9 mouse cellular contexts compared by ENCODE assay signal in the genomic region with DNA sequence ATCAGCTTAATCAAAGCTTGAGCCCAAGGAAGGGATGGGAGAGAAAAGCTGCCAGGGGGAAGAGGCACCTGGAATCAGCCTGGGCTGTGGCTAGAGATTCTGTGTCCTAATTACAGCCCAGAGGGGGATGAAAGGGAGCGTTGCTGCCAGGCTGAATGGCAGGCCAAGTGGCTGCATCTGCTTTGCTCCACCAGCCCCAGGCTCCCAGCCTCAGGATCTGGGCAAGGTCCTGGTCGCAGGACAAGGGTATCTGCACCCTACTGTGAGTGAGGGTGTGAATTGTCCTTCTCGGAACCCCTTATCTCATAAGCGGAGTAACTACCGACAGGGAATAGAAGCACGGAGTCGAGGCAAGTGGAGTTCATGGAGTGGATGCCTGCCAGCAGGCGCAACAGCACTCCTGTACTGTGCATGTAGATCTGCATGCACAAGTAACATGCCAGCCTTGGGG. TPM values are rescaled to one million over a fixed set of nuclear protein-coding genes. Genes with fewer than 3 reads are reported as not detected.
DNase-seq lines count a peak whose midpoint lies in the region; ATAC-seq and TF ChIP-seq lines count a peak whose summit lies in the region.
"Had no signal": no experiment of that assay in that cellular context is flagged by ENCODE, and none has a peak within 500 bp of the region (broad histone marks: within the 10 kb centered on the region; RNA-seq: fewer than 3 reads in every experiment).

No protein-coding gene starts in this region.

- H3K4me3 ChIP-seq in forebrain, embryonic 16.5 days (replicated peaks; ENCODE audit: low read length): peak overlapping the region; percentile 97
- H3K4me3 ChIP-seq in midbrain, embryonic 16.5 days (ENCODE audit: low read depth, low read length): peak overlapping the region; percentile 80
- H3K4me3 ChIP-seq in gastrocnemius, adult 2 months: no peak overlapping the region

- H3K9ac ChIP-seq in forebrain, embryonic 16.5 days (replicated peaks; ENCODE audit: low read depth, low read length): peak overlapping the region; percentile 100
- peak overlapping the region; percentile 95 for H3K9ac ChIP-seq in midbrain, embryonic 16.5 days (ENCODE audit: low read depth, low read length)
- H3K9ac ChIP-seq: lung, embryonic 14.5 days had no signal

- peaks cover 42% of the 10 kb centered on the region for H3K4me1 ChIP-seq in forebrain, embryonic 16.5 days (replicated peaks; ENCODE audit: control insufficient read depth, insufficient read depth, low read length)
- peaks cover 21% of the 10 kb centered on the region for H3K4me1 ChIP-seq in midbrain, embryonic 16.5 days (ENCODE audit: control insufficient read depth, insufficient read depth, low read length)

- DNase-seq in cerebellum, adult 11 months: peak; percentile 55
- no peak for DNase-seq in cerebellum, postnatal 4 days (ENCODE audit: low spot score in 2 of 2)
- DNase-seq in cerebellum, adult 8-10 months: peak; percentile 62
- no peak for DNase-seq in spleen, adult 12 weeks (ENCODE audit: low spot score)
- no peak for DNase-seq in lung, postnatal 10 days
- no peak for DNase-seq in gastrocnemius, adult 2 months

- TF ChIP-seq CTCF in gastrocnemius, adult 2 months (IDR thresholded peaks at IDR 0.05): no peak

- intact Hi-C loops in gastrocnemius, adult 2 months (cut with DNase I): no loop called here

- peak overlapping the region; percentile 99 for H3K4me2 ChIP-seq in forebrain, embryonic 16.5 days (ENCODE audit: low read length)
- H3K4me2 ChIP-seq in midbrain, embryonic 16.5 days (ENCODE audit: low read length): peak overlapping the region; percentile 85
- H3K4me2 ChIP-seq: lung, embryonic 14.5 days had no signal

- peak; percentile 12 for ATAC-seq in forebrain, embryonic 16.5 days
- ATAC-seq in midbrain, embryonic 16.5 days: no peak

- WGBS in forebrain, embryonic 16.5 days: under 1% methylated on average over 8 of the region's 8 CpGs
- 4% methylated on average over 8 of the region's 8 CpGs for WGBS in midbrain, embryonic 16.5 days

- peak overlapping the region; percentile 93 for H3K27ac ChIP-seq in forebrain, embryonic 16.5 days (ENCODE audit: low read length)
- H3K27ac ChIP-seq in midbrain, embryonic 16.5 days (ENCODE audit: low read length): peak overlapping the region; percentile 93
- H3K27ac ChIP-seq in gastrocnemius, adult 2 months: no peak overlapping the region

- H3K27me3 ChIP-seq in forebrain, embryonic 16.5 days (replicated peaks; ENCODE audit: control insufficient read depth, insufficient read depth, low read length): no peaks in the 10 kb centered on the region
- peaks cover 14% of the 10 kb centered on the region for H3K27me3 ChIP-seq in midbrain, embryonic 16.5 days (ENCODE audit: control insufficient read depth, insufficient read depth, low read depth, low read length)

- no peaks in the 10 kb centered on the region for H3K36me3 ChIP-seq in forebrain, embryonic 16.5 days (ENCODE audit: control insufficient read depth, insufficient read depth)
- no peaks in the 10 kb centered on the region for H3K36me3 ChIP-seq in midbrain, embryonic 16.5 days (ENCODE audit: control insufficient read depth, insufficient read depth, low read length)

- H3K9me3 ChIP-seq in forebrain, embryonic 16.5 days (ENCODE audit: control insufficient read depth, low read length): no peaks in the 10 kb centered on the region
- no peaks in the 10 kb centered on the region for H3K9me3 ChIP-seq in midbrain, embryonic 16.5 days (replicated peaks; ENCODE audit: control insufficient read depth, low read length, poor library complexity, severe bottlenecking)

RNA-seq across cellular contexts. Expression of a gene that starts 35.4 kb away (rescaled TPM):
- 29.5 and 34.6 TPM in 2 replicates for polyA plus RNA-seq in forebrain, embryonic 16.5 days (2015; fragmentation: Nextera tagmentation; extraction: Ambion mirVana)
- 19.7 and 22.0 TPM in 2 replicates for polyA plus RNA-seq in midbrain, embryonic 16.5 days (2015; fragmentation: Nextera tagmentation; extraction: Ambion mirVana)
- 10 to 100 TPM; 35.2 to 38.4 TPM for total RNA-seq in gastrocnemius, adult 2 months (2021)

Comparison
In these comparisons a context has a peak if more than half of its experiments do, and no peak if none do; other contexts are left out.
1. DNase-seq: peak in cerebellum, adult 11 months (single experiment) and cerebellum, adult 8-10 months (single experiment); none in cerebellum, postnatal 4 days (0 of 2), spleen, adult 12 weeks (single experiment), lung, postnatal 10 days (single experiment) and gastrocnemius, adult 2 months (single experiment).